Mouse (Mus musculus): ENCODE data around the gene Ggnbp2. TPM values are rescaled to one million over a fixed set of nuclear protein-coding genes. Genes with fewer than 3 reads are reported as not detected.
"Not testable (repeated sequence)": the region's sequence is repeated elsewhere in the genome, so short reads cannot be mapped to it uniquely, and the experiment has no call there.

The Ggnbp2 gene
- total RNA-seq, 2 experiments from 2014 or later: 93.8 to 97.1 TPM

GRCm38 (mm10) chr11:84879007-84879771 lies 8.6 kb upstream of the Ggnbp2 start:
- Histone ChIP-seq H3K4me3 (peak overlapping the region; percentile 96), H3K27ac (peak overlapping the region; percentile 91)
- no peak for TF ChIP-seq CTCF (IDR thresholded peaks at IDR 0.05)
- intact Hi-C loops (cut with DNase I): no loop called here
- DNase-seq (ENCODE audit: extremely low spot score in 1 of 2, low spot score in 2 of 2): no peak

- DNase-seq (ENCODE audit: extremely low spot score in 1 of 2, low spot score in 2 of 2); intact Hi-C loops (cut with DNase I); H3K4me3 ChIP-seq; H3K27ac ChIP-seq: not testable (repeated sequence)
These were observed 5.4 kb upstream of the Ggnbp2 start for GRCm38 (mm10) chr11:84876020-84876419.

GRCm38 (mm10) chr11:84873042-84873833 lies 2.6 kb upstream of the Ggnbp2 start:
- no peak for DNase-seq (ENCODE audit: extremely low spot score in 1 of 2, low spot score in 2 of 2)
- no peak overlapping the region for H3K4me3 ChIP-seq
- intact Hi-C loops (cut with DNase I): loop anchor here (5.0 kb wide), 1 partner anchor 269 kb away; the partner anchor contains the start of gene Usp32
- TF ChIP-seq CTCF (IDR thresholded peaks at IDR 0.05): peak; percentile 11; the same call in 1 of the 2 replicates
- H3K27ac ChIP-seq: no peak overlapping the region

- intact Hi-C loops (cut with DNase I): loop anchor here (2.0 to 5.0 kb wide), 2 partner anchors 33 to 271 kb away; partner anchors contain the start of gene Usp32
- H3K27ac ChIP-seq: peak overlapping the region; percentile 100
These were observed 992 bp upstream of the Ggnbp2 start for GRCm38 (mm10) chr11:84871548-84872069.

GRCm38 (mm10) chr11:84871046-84871445 lies 429 bp upstream of the Ggnbp2 start:
- no peak for TF ChIP-seq CTCF (IDR thresholded peaks at IDR 0.05)
- DNase-seq (ENCODE audit: extremely low spot score in 1 of 2, low spot score in 2 of 2): no peak
- peak overlapping the region; percentile 100 for H3K27ac ChIP-seq
- H3K4me3 ChIP-seq: peak overlapping the region; percentile 88
- intact Hi-C loops (cut with DNase I): loop anchor here (2.0 to 5.0 kb wide), 2 partner anchors 34 to 271 kb away; partner anchors contain the start of gene Usp32

More at GRCm38 (mm10) chr11:84871548-84872069, 992 bp upstream of the Ggnbp2 start:
- DNase-seq (ENCODE audit: extremely low spot score in 1 of 2, low spot score in 2 of 2): no peak
- no peak for TF ChIP-seq CTCF (IDR thresholded peaks at IDR 0.05)
- H3K4me3 ChIP-seq: peak overlapping the region; percentile 88

GRCm38 (mm10) chr11:84869537-84870232 lies 932 bp downstream of the Ggnbp2 start:
- Histone ChIP-seq H3K27ac (peak overlapping the region; percentile 93), H3K4me3 (peak overlapping the region; percentile 88)
- TF ChIP-seq CTCF (IDR thresholded peaks at IDR 0.05): no peak; the same call in 1 of the 2 replicates
- intact Hi-C loops (cut with DNase I): loop anchor here (1.0 to 5.0 kb wide), 3 partner anchors 11 to 273 kb away; partner anchors contain the start of genes Myo19, Pigw and Usp32
- DNase-seq (ENCODE audit: extremely low spot score in 1 of 2, low spot score in 2 of 2): peak; percentile 87 to 92

GRCm38 (mm10) chr11:84868786-84869259 lies 1.8 kb downstream of the Ggnbp2 start:
- Histone ChIP-seq H3K27ac (peak overlapping the region; percentile 93; the same call in 1 of the 2 replicates), H3K4me3 (peak overlapping the region; percentile 88)
- intact Hi-C loops (cut with DNase I): no loop called here
- TF ChIP-seq CTCF (IDR thresholded peaks at IDR 0.05): no peak
- no peak for DNase-seq (ENCODE audit: extremely low spot score in 1 of 2, low spot score in 2 of 2)

- DNase-seq (ENCODE audit: extremely low spot score in 1 of 2, low spot score in 2 of 2): no peak
- intact Hi-C loops (cut with DNase I): no loop called here
- Histone ChIP-seq H3K4me3 (no peak overlapping the region), H3K27ac (no peak overlapping the region)
- TF ChIP-seq CTCF (IDR thresholded peaks at IDR 0.05): no peak
These were observed 3.0 kb downstream of the Ggnbp2 start for GRCm38 (mm10) chr11:84867586-84867985.

GRCm38 (mm10) chr11:84865268-84865667 lies 5.3 kb downstream of the Ggnbp2 start:
- H3K27ac ChIP-seq: no peak overlapping the region
- H3K4me3 ChIP-seq: no peak overlapping the region
- no peak for DNase-seq (ENCODE audit: extremely low spot score in 1 of 2, low spot score in 2 of 2)
- no peak for TF ChIP-seq CTCF (IDR thresholded peaks at IDR 0.05)
- intact Hi-C loops (cut with DNase I): no loop called here

GRCm38 (mm10) chr11:84855285-84855684 lies 15.3 kb downstream of the Ggnbp2 start:
- intact Hi-C loops (cut with DNase I): loop anchor here (2.0 kb wide), 1 partner anchor 22 kb away; no protein-coding TSS in a partner anchor
- no peak overlapping the region for H3K4me3 ChIP-seq
- no peak for TF ChIP-seq CTCF (IDR thresholded peaks at IDR 0.05)
- no peak overlapping the region for H3K27ac ChIP-seq
- DNase-seq (ENCODE audit: extremely low spot score in 1 of 2, low spot score in 2 of 2): no peak

Data from left cerebral cortex, adult 2 months (tissue).